Mouse (Mus musculus): ENCODE measurements around the gene Zfp281. TPM values are rescaled to one million over a fixed set of nuclear protein-coding genes. Genes with fewer than 3 reads are reported as not detected.

Zfp281 gene
- total and polyA plus RNA-seq, 2 experiments, result 1.8 to 19.5 TPM

DNA sequence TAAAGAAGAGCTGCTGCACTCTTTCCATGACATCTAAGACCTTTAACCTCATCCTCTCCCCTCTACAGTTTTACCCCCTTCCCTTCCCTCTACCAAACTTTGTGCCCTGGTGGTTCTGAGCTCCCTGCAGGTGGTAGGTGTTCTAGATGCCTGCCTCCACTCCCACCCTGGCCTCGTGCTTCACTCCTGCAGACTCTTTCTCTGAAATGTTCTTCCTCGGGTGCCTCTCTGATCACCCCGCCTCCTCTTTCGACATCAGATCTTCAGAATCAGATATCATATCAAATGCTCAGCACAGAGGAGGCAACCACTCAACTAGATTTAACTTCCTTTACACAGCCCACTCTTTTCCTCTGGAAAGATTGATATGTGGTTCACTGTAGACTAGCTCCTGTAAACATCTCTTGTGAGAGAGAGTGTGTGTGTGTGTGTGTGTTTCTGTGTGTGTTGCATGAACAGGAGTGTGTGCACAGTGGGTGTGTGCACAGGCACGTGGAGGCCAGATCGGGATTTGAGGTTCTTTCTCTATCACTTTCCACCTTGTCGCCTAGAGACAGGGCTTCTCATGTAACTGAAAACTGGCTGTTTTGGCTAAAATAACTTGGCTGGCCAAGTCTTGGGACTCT, 7.4 kb upstream of the Zfp281 start:
- no peaks in the 10 kb centered on the region for H3K79me2 ChIP-seq (ENCODE audit: control insufficient read depth, insufficient read depth, low read length)
- no peak for DNase-seq (ENCODE audit: extremely low read depth, low read depth, low spot score)
- 33% methylated on average over 7 of the region's 7 CpGs for whole genome bisulfite sequencing
- H3K9ac ChIP-seq (ENCODE audit: low read depth, low read length), result no peak overlapping the region
- TF ChIP-seq POLR2A (IDR thresholded peaks at IDR 0.05; ENCODE audit: extremely low read depth, insufficient read depth, low read length) (no peak), CTCF (IDR thresholded peaks at IDR 0.05; ENCODE audit: low read depth, low read length) (no peak)
- H3K27me3 ChIP-seq (ENCODE audit: control insufficient read depth, insufficient read depth, low read length), result no peaks in the 10 kb centered on the region
- no peak overlapping the region for H3K27ac ChIP-seq (replicated peaks; ENCODE audit: insufficient read depth, low read depth, low read length)
- H3K4me1 ChIP-seq (ENCODE audit: control insufficient read depth, insufficient read depth, low read length), result peaks cover 5% of the 10 kb centered on the region
- H3K36me3 ChIP-seq (ENCODE audit: control insufficient read depth, insufficient read depth, low read length), result no peaks in the 10 kb centered on the region
- no peak overlapping the region for H3K4me3 ChIP-seq (ENCODE audit: insufficient read depth, low read depth, low read length)

DNA sequence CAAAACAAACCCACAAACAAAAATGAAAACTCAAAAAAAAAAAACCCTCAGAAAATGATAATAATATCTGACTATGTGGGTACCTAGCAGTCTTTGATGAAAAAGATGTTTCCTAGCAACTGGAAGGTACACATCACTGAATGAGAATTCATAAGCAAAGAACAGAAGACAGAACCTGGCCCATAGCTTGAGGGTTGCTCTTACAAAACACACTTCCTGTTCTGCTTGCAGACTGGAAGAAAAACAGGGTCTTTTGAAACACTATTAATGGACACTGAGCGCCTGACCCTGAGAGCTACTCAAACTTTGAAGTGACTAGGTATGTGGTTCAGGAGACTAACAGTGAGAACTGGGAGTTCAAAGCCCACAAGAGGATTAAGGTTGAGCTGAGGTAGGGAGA, 6.1 kb upstream of the Zfp281 start:
- Histone ChIP-seq H3K79me2 (ENCODE audit: control insufficient read depth, insufficient read depth, low read length) (no peaks in the 10 kb centered on the region), H3K36me3 (ENCODE audit: control insufficient read depth, insufficient read depth, low read length) (no peaks in the 10 kb centered on the region), H3K4me3 (ENCODE audit: insufficient read depth, low read depth, low read length) (no peak overlapping the region), H3K9ac (ENCODE audit: low read depth, low read length) (no peak overlapping the region), H3K4me1 (ENCODE audit: control insufficient read depth, insufficient read depth, low read length) (peaks cover 5% of the 10 kb centered on the region), H3K27me3 (ENCODE audit: control insufficient read depth, insufficient read depth, low read length) (no peaks in the 10 kb centered on the region), H3K27ac (replicated peaks; ENCODE audit: insufficient read depth, low read depth, low read length) (no peak overlapping the region)
- 95% methylated on average over 1 of the region's 1 CpGs for WGBS
- TF ChIP-seq POLR2A (IDR thresholded peaks at IDR 0.05; ENCODE audit: extremely low read depth, insufficient read depth, low read length), result no peak
- DNase-seq (ENCODE audit: extremely low read depth, low read depth, low spot score), result no peak

DNA sequence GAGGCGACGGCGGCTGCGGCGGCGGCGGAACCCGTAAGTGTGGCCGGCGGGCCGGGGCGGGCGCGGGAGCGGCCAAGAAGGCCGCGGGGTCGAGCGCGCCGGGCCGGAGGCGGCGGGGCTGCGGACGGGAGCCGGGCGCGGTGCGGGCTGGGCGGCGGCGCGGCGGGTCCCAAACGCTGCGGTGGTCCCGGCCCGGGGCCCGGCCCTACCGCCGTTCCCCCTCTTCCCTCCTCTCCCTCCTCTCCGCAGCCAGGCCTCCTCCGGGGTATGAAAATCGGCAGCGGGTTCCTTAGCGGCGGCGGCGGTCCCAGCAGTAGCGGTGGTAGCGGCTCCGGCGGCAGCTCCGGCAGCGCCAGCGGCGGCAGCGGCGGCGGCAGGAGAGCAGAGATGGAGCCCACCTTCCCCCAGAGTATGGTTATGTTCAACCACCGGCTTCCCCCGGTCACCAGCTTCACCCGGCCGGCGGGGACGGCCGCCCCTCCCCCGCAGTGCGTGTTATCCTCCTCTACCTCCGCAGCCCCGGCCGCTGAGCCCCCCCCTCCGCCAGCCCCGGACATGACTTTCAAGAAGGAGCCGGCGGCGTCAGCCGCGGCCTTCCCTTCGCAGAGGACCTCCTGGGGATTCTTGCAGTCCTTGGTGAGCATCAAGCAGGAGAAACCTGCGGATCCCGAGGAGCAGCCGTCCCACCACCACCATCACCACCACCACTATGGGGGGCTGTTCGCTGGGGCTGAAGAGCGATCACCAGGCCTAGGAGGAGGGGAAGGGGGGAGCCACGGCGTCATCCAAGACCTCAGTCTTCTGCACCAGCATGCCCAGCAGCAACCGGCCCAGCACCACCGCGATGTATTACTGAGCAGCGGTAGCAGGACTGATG, 556 bp downstream of the Zfp281 start:
- TF ChIP-seq POLR2A (IDR thresholded peaks at IDR 0.05; ENCODE audit: extremely low read depth, insufficient read depth, low read length) (no peak), CTCF (IDR thresholded peaks at IDR 0.05; ENCODE audit: low read depth, low read length) (no peak)
- Histone ChIP-seq H3K4me3 (ENCODE audit: insufficient read depth, low read depth, low read length) (peak overlapping the region; percentile 92), H3K36me3 (ENCODE audit: control insufficient read depth, insufficient read depth, low read length) (peaks cover 9% of the 10 kb centered on the region), H3K27me3 (ENCODE audit: control insufficient read depth, insufficient read depth, low read length) (no peaks in the 10 kb centered on the region), H3K79me2 (ENCODE audit: control insufficient read depth, insufficient read depth, low read length) (peaks cover 21% of the 10 kb centered on the region; the same call in 1 of the 2 replicates), H3K4me1 (ENCODE audit: control insufficient read depth, insufficient read depth, low read length) (peaks cover 25% of the 10 kb centered on the region), H3K27ac (replicated peaks; ENCODE audit: insufficient read depth, low read depth, low read length) (peak overlapping the region; percentile 86), H3K9ac (ENCODE audit: low read depth, low read length) (peak overlapping the region; percentile 98)
- 1% methylated on average over 75 of the region's 92 CpGs for WGBS
- DNase-seq (ENCODE audit: extremely low read depth, low read depth, low spot score), result no peak

DNA sequence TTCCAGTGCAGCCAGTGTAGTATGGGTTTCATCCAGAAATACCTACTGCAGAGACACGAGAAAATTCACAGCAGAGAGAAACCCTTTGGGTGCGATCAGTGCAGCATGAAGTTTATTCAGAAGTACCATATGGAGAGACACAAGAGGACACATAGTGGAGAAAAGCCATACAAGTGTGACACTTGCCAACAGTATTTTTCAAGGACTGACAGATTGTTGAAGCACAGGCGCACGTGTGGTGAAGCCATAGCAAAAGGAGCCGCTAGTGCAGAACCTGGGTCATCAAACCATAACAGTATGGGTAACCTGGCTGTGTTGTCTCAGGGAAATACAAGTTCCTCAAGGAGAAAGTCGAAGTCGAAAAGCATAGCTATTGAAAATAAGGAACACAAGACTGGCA, 1.4 kb downstream of the Zfp281 start:
- DNase-seq (ENCODE audit: extremely low read depth, low read depth, low spot score), result peak; percentile 19
- H3K9ac ChIP-seq (ENCODE audit: low read depth, low read length), result peak overlapping the region; percentile 98; the same call in 1 of the 2 replicates
- TF ChIP-seq CTCF (IDR thresholded peaks at IDR 0.05; ENCODE audit: low read depth, low read length), result no peak
- no peak for TF ChIP-seq POLR2A (IDR thresholded peaks at IDR 0.05; ENCODE audit: extremely low read depth, insufficient read depth, low read length)

DNA sequence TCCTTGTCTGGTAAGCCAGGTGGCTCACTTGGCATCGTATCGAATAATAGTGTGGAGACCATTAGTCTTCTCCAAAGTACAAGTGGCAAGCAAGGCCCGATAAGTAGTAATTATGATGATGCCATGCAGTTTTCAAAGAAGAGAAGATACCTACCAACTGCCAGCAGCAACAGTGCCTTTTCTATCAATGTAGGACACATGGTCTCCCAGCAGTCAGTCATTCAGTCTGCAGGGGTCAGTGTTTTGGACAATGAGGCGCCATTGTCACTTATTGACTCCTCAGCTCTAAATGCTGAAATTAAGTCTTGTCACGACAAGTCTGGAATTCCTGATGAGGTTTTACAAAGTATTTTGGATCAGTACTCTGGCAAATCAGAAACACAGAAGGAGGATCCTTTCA, 2.1 kb downstream of the Zfp281 start:
- Histone ChIP-seq H3K79me2 (ENCODE audit: control insufficient read depth, insufficient read depth, low read length) (peaks cover 21% of the 10 kb centered on the region; the same call in 1 of the 2 replicates), H3K4me3 (ENCODE audit: insufficient read depth, low read depth, low read length) (no peak overlapping the region), H3K36me3 (ENCODE audit: control insufficient read depth, insufficient read depth, low read length) (peaks cover 11% of the 10 kb centered on the region), H3K9ac (ENCODE audit: low read depth, low read length) (no peak overlapping the region), H3K27ac (replicated peaks; ENCODE audit: insufficient read depth, low read depth, low read length) (no peak overlapping the region), H3K27me3 (ENCODE audit: control insufficient read depth, insufficient read depth, low read length) (no peaks in the 10 kb centered on the region), H3K4me1 (ENCODE audit: control insufficient read depth, insufficient read depth, low read length) (peaks cover 26% of the 10 kb centered on the region)
- WGBS, result 82% methylated on average over 5 of the region's 5 CpGs
- DNase-seq (ENCODE audit: extremely low read depth, low read depth, low spot score), result peak; percentile 19
- TF ChIP-seq POLR2A (IDR thresholded peaks at IDR 0.05; ENCODE audit: extremely low read depth, insufficient read depth, low read length), result no peak

More for the DNA sequence above, 1.4 kb downstream of the Zfp281 start:
- Histone ChIP-seq H3K27me3 (ENCODE audit: control insufficient read depth, insufficient read depth, low read length) (no peaks in the 10 kb centered on the region), H3K4me3 (ENCODE audit: insufficient read depth, low read depth, low read length) (no peak overlapping the region), H3K36me3 (ENCODE audit: control insufficient read depth, insufficient read depth, low read length) (peaks cover 11% of the 10 kb centered on the region), H3K4me1 (ENCODE audit: control insufficient read depth, insufficient read depth, low read length) (peaks cover 26% of the 10 kb centered on the region), H3K79me2 (ENCODE audit: control insufficient read depth, insufficient read depth, low read length) (peaks cover 21% of the 10 kb centered on the region; the same call in 1 of the 2 replicates), H3K27ac (replicated peaks; ENCODE audit: insufficient read depth, low read depth, low read length) (0 out of 2 replicates have a peak overlapping the region, but pooled peaks have one; percentile 19)
- WGBS, result 67% methylated on average over 7 of the region's 7 CpGs
